Mouse (Mus musculus) lung, postnatal 0 days (tissue): ENCODE data around the gene Dyrk3. TPM values are rescaled to one million over a fixed set of nuclear protein-coding genes. Genes with fewer than 3 reads are reported as not detected.
A peak's percentile ranks its signal among the peaks of the same experiment; 100 is the strongest.

Experiments used
- ATAC-seq: fragments of 200-750 bp; cut with Nextera tagmentation; 2 replicates; pipeline ENCODE4 v1.8.0; 2017; ENCODE audit warnings: moderate library complexity
- DNase-seq: peaks from one replicate; pipeline ENCODE4 v3.0.0-alpha.2; 2016; ENCODE audit warnings: low spot score
- H3K27ac ChIP-seq: fragments of 300-500 bp; sonication (generic); 2 replicates; pipeline ENCODE4 v1.5.1; 2014; ENCODE audit warnings: antibody characterized with exemption, mild to moderate bottlenecking, low read length, mixed read lengths
- H3K27me3 ChIP-seq: fragments of 300-500 bp; sonication (generic); replicated peaks from 2 replicates; pipeline ENCODE4 v1.6.1; 2014; ENCODE audit warnings: low read length, mixed read lengths; ENCODE audit not compliant: insufficient read depth
- H3K36me3 ChIP-seq: fragments of 300-500 bp; sonication (generic); 2 replicates; pipeline ENCODE4 v1.6.1; 2014; ENCODE audit warnings: low read length, mixed read lengths; ENCODE audit not compliant: insufficient read depth
- H3K4me1 ChIP-seq: fragments of 300-500 bp; sonication (generic); 2 replicates; pipeline ENCODE4 v1.6.1; 2014; ENCODE audit warnings: antibody characterized with exemption, low read depth, low read length, mixed read lengths; ENCODE audit not compliant: insufficient read depth
- H3K4me2 ChIP-seq: fragments of 300-500 bp; sonication (generic); replicated peaks from 2 replicates; pipeline ENCODE4 v1.6.1; 2014; ENCODE audit warnings: low read depth, mild to moderate bottlenecking, low read length, moderate library complexity, mixed read lengths
- H3K4me3 ChIP-seq: fragments of 300-500 bp; sonication (generic); 2 replicates; pipeline ENCODE4 v1.5.1; 2014; ENCODE audit warnings: low read depth, low read length
- H3K9ac ChIP-seq: fragments of 300-500 bp; sonication (generic); replicated peaks from 2 replicates; pipeline ENCODE4 v1.6.1; 2014; ENCODE audit warnings: low read depth, mild to moderate bottlenecking
- H3K9me3 ChIP-seq: fragments of 300-500 bp; sonication (generic); 2 replicates; pipeline ENCODE4 v1.6.1; 2016; ENCODE audit warnings: low read length, mixed read lengths
- CTCF ChIP-seq: IDR thresholded peaks from 2 replicates; pipeline ENCODE4 v1.5.1; 2016; ENCODE audit warnings: antibody characterized with exemption, mild to moderate bottlenecking
- EP300 ChIP-seq: IDR thresholded peaks from 2 replicates; pipeline ENCODE4 v1.6.1; 2016; ENCODE audit warnings: antibody characterized with exemption, mild to moderate bottlenecking, control low read depth
- WGBS: fragments of 180-500 bp; shearing (Covaris S2); extraction: QIAGEN DNeasy Blood & Tissue Kit; methylation state at CpG from one replicate; pipeline ENCODE4 v1.1.7; 2014; 5-methylcytosine and 5-hydroxymethylcytosine counted together
- polyA plus RNA-seq: library from polyadenylated mRNA; unstranded; fragments of >200 nt; fragmentation: Nextera tagmentation; extraction: Ambion mirVana; gene quantifications from 2 replicates; pipeline ENCODE4 v1.2.1, GENCODE M21; 2015

Gene Dyrk3
- polyA plus RNA-seq, 1 experiment from 2014 or later, result 3.4 TPM

DNA sequence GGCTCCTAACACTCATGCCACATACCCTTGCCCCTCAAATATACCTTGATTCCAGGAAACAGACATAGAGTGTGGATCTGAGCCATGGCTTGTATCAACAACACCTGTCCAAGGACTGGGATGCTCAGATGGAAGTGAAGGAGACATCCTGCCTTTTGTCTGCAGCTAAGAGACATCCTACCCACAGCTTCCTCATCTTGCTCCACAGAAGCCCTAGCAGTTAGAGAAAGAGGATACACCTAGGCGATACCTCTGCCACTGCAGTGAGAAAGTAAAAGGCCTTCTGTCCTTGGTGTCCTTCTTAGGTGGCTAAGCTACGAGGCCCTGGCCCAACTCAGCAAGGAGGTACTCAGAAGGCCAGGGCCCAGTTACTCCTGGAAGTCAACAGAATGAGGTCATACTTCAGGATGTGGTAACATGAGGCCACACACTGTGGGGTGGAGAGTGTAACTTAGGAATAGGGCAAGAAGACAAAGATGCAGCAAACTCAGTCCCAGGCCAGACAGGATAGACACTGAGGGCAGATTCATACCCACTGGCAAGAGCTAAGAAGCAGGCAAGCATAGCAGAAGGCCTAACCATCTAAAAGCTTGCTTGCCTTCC lies 48.5 kb downstream of the Dyrk3 start:
- H3K4me2 ChIP-seq, result 0 out of 2 replicates have a peak overlapping the region, but pooled peaks have one; percentile 12
- peak; percentile 82 for DNase-seq
- no peaks in the 10 kb centered on the region for H3K9me3 ChIP-seq
- 48% methylated on average over 2 of the region's 2 CpGs for WGBS
- no peaks in the 10 kb centered on the region for H3K36me3 ChIP-seq
- no peak overlapping the region for H3K9ac ChIP-seq
- H3K4me3 ChIP-seq, result no peak overlapping the region
- TF ChIP-seq EP300 (no peak), CTCF (no peak)
- peaks cover 70% of the 10 kb centered on the region for H3K4me1 ChIP-seq
- H3K27me3 ChIP-seq, result no peaks in the 10 kb centered on the region
- ATAC-seq, result peak; percentile 68
- H3K27ac ChIP-seq, result peak overlapping the region; percentile 72

DNA sequence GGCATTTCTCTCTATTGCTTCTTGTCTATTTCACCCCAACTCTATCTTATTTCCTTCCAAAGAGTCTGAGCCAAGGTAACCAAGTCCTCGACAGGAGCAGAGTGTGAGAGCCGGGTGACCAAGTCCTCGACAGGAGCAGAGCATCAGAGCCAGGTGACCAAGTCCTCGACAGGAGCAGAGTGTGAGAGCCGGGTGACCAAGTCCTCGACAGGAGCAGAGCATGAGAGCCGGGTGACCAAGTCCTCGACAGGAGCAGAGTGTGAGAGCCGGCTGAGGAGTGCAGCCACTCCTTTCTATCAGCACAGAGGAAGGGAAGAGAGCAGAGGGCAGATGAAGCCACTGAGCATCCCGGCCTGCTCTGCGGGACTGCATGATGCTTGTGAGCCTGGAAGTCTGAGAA lies 49.6 kb downstream of the Dyrk3 start:
- no peaks in the 10 kb centered on the region for H3K9me3 ChIP-seq
- WGBS, result 46% methylated on average over 11 of the region's 11 CpGs
- DNase-seq, result peak; percentile 84
- H3K4me1 ChIP-seq, result peaks cover 76% of the 10 kb centered on the region
- H3K36me3 ChIP-seq, result no peaks in the 10 kb centered on the region
- peak overlapping the region; percentile 14; the same call in 1 of the 2 replicates for H3K4me2 ChIP-seq
- TF ChIP-seq CTCF (no peak), EP300 (peak; percentile 54; the same call in 1 of the 2 replicates)
- H3K4me3 ChIP-seq, result no peak overlapping the region
- peak overlapping the region; percentile 72 for H3K27ac ChIP-seq
- no peak overlapping the region for H3K9ac ChIP-seq
- ATAC-seq, result peak; percentile 59
- H3K27me3 ChIP-seq, result no peaks in the 10 kb centered on the region

DNA sequence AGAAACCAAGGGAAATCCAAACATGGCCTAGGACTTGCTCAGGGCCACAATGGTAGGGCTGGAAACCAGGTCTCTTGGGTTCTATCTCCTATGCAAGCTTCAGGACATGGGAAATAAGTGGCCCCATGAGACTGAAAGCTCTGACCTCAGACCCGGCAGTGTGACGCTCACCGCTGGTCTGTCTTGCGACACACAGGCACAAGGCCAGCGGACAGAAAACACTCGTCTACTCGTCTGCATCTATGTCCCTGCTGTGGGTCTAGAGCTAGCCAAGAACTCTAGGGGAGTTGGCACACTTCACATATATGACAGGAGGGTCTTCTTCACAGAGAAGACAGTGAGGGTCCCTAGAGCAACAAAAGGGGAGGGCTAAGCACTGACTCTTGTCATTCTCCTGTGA lies 51.2 kb downstream of the Dyrk3 start:
- no peak overlapping the region for H3K9ac ChIP-seq
- 25% methylated on average over 7 of the region's 7 CpGs for WGBS
- peaks cover 85% of the 10 kb centered on the region for H3K4me1 ChIP-seq
- no peaks in the 10 kb centered on the region for H3K9me3 ChIP-seq
- TF ChIP-seq EP300 (no peak), CTCF (no peak)
- H3K4me3 ChIP-seq, result no peak overlapping the region
- H3K27me3 ChIP-seq, result no peaks in the 10 kb centered on the region
- no peaks in the 10 kb centered on the region for H3K36me3 ChIP-seq
- H3K4me2 ChIP-seq, result no peak overlapping the region
- peak; percentile 19 for ATAC-seq
- DNase-seq, result peak; percentile 88
- peak overlapping the region; percentile 62 for H3K27ac ChIP-seq

DNA sequence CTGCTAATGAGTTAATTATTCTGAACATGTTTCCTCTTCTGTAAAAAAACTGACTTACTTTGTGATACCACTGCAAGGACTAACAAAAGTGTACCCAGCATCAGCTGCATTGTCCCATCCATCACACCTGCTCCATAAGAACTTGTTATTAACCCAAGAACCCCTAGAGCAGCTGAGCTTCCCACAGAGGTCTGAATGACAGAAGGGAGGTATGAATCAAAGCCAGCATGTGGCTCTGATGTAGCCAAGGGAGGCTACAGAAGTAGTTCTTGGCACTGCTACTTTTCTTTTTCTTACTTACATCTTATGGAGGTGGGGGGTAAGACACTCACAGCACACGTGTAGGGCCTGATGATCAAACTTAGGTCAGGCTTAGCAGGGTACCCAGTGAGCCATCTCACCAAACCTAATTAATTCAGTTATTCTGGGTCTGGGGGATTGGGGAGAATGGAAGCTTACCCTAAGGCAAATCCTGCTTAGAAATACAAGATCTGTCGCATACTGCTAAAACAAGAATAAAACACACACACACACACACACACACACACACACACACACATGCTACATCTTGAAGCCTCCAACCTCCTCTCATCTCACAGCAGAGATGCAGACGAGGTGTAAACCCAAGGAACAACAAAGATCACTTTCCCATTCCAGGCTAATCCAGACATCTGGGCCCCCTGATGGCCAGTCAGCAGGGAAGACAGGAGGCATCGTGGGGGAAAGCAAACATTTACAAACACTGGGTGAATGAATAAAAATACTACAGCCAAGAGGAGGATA lies 52.0 kb downstream of the Dyrk3 start:
- Histone ChIP-seq H3K9ac (no peak overlapping the region), H3K36me3 (no peaks in the 10 kb centered on the region), H3K4me3 (no peak overlapping the region), H3K27me3 (no peaks in the 10 kb centered on the region), H3K27ac (peak overlapping the region; percentile 62), H3K4me1 (peaks cover 83% of the 10 kb centered on the region), H3K4me2 (no peak overlapping the region), H3K9me3 (no peaks in the 10 kb centered on the region)
- DNase-seq (no peak), ATAC-seq (no peak)
- no peak; the same call in 1 of the 2 replicates for TF ChIP-seq CTCF
- no peak for TF ChIP-seq EP300
- 37% methylated on average over 4 of the region's 4 CpGs for WGBS

DNA sequence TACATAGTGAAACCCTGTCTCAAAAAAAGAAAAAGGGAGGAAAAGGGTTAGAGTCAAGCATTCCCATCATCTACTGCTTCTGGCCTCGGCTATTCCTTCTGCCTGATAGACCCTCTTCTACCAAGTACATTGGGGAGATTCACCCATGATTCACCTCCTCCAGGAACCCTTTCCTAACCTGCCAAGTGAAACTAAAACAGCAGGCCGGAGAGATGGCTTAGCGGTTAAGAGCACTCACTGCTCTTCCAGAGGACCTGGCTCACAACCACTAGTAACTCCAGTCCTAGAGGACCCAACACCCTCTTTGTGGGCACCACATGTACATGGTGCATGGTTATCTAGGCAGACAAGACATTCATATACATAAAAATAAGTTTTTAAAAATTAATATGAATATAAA lies 52.9 kb downstream of the Dyrk3 start:
- Histone ChIP-seq H3K27ac (peak overlapping the region; percentile 85; the same call in 1 of the 2 replicates), H3K36me3 (no peaks in the 10 kb centered on the region), H3K4me3 (no peak overlapping the region), H3K4me2 (no peak overlapping the region), H3K9ac (no peak overlapping the region), H3K9me3 (no peaks in the 10 kb centered on the region), H3K4me1 (peaks cover 78% of the 10 kb centered on the region), H3K27me3 (no peaks in the 10 kb centered on the region)
- no peak for ATAC-seq
- WGBS, result 50% methylated on average over 3 of the region's 3 CpGs
- DNase-seq, result no peak
- TF ChIP-seq CTCF (no peak), EP300 (no peak)

DNA sequence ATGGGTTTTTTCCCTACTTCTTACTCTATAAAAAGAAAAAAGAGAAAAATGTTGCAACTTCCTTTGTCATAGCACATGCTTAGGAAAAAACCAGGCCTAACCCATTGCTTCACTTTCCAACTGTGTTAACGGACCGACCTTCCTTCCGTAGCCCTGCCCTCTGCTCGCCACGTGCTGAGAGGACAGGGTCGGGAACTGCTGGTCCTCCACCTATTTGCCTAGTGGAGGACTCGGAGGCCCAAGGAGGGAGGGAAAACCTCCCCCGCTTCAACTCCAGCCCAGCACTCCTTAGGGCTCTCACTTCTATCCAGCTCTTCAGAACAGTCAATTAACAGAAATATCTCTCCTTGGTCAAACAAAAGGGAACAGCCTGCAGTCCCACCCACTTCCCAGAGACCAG lies 53.9 kb downstream of the Dyrk3 start:
- peaks cover 75% of the 10 kb centered on the region for H3K4me1 ChIP-seq
- H3K4me2 ChIP-seq, result no peak overlapping the region; the same call in 1 of the 2 replicates
- H3K9ac ChIP-seq, result no peak overlapping the region
- H3K27ac ChIP-seq, result peak overlapping the region; percentile 85
- no peak overlapping the region for H3K4me3 ChIP-seq
- TF ChIP-seq EP300, result no peak; the same call in 1 of the 2 replicates
- TF ChIP-seq CTCF, result no peak
- ATAC-seq (peak; percentile 73), DNase-seq (peak; percentile 90)
- 10% methylated on average over 8 of the region's 8 CpGs for WGBS
- no peaks in the 10 kb centered on the region for H3K9me3 ChIP-seq
- H3K27me3 ChIP-seq, result no peaks in the 10 kb centered on the region
- no peaks in the 10 kb centered on the region for H3K36me3 ChIP-seq
